Mouse (Mus musculus) left cerebral cortex, postnatal 14 days (tissue): ENCODE measurements at regions not wholly inside any gene's neighbourhood (a gene's known extent, or its start where the extent isn't known, plus 50 kb on each side); places are given as distances from the start of the nearest gene placed in this dataset.

Experiments
- DNase-seq, 2 experiments: peaks; one replicate each; pipeline ENCODE4 v3.0.0; 2021 to 2022; ENCODE audit warnings: low spot score in 2 of 2, mixed read lengths in 1 of 2
- intact Hi-C: fragments of 180-260 bp; cut with DNase I; formaldehyde crosslinking; loops from one replicate; pipeline ENCODE4 v1.15.1; 2025

DNA sequence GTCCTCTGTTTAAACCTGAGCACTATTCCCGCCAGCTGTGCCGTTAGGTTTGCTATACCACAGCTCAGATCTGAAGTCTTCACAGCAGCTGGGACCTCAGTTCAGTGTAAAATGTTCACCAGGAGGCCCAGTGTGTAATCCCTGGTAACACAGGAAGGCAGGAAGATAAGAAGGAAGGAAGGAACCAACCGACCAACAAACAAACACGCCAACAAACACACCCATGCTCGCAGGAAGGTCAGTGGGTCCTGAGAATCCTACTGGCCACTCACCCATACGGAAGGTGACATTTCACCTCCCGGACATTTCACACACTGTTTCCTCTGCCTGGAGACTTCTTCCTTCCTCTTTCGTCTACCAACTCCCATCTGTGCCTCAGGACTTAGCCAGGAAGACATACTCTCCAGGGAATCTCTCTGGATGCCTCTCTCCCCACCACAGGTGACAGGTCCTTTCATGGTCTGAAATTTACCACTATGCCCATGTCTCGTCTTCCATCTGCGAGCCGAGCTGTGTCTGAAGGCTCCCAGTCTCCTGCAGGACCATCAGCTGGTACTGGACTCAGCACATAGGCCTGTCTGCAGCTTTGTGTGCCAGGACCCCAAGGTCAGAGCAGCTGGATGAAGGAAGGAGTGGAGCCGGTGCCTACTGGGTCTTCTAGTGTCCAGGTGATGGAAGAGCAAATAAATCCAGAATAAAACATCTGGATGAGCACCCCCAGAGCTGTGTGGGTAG is 61.1 kb upstream of the Xpa start:
- intact Hi-C loops, result no loop called here
- no peak for DNase-seq

- peak; percentile 20 to 42 for DNase-seq
- intact Hi-C loops, result no loop called here
Measured at GRCm38 (mm10) chr4:46258774-46259173, 62.7 kb upstream of the Xpa start.

- intact Hi-C loops, result no loop called here
- DNase-seq, result no peak
Measured at GRCm38 (mm10) chr4:46268564-46269247, 72.6 kb upstream of the Xpa start.

GRCm38 (mm10) chr4:46271066-46271465 is 72.3 kb upstream of the Foxe1 start:
- no peak for DNase-seq
- intact Hi-C loops, result no loop called here

- no peak for DNase-seq
- intact Hi-C loops, result no loop called here
Measured at GRCm38 (mm10) chr4:46275773-46276172, 67.6 kb upstream of the Foxe1 start.

DNA sequence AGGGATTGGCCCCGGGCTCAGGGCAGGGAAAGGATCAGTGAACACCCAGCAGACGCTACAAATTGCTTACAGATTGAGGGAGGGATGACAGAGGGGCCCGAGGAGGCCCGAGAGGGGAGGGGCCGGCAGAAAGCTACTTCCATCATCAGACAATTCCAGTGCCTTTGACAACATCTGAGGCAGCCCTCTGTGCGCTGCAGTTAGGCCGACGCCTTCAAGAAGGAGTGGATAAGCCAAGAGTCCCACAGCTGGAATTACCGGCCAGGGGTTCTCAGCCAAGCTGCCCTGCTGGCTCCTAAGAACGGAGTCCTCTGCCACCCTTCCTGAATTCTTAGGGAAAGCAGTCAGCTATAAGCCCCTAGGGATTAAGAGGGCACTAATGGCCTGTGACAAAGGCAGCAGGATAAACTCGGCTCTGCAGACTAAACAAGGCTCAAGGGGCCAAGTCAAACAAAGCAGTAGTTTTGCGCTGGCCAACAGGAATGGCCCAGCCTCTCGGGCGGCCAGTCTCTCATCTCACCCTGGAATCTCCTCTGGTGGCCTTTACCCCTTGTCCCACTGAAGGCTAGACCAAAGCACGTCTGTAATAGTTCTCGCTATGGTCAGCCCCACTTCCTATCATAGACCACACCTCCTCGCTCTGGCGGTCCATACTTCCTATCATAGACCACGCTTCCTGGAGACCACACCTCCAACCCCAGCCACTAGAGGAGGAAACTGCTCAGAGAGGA is 66.4 kb upstream of the Foxe1 start:
- no peak for DNase-seq
- intact Hi-C loops, result no loop called here

DNA sequence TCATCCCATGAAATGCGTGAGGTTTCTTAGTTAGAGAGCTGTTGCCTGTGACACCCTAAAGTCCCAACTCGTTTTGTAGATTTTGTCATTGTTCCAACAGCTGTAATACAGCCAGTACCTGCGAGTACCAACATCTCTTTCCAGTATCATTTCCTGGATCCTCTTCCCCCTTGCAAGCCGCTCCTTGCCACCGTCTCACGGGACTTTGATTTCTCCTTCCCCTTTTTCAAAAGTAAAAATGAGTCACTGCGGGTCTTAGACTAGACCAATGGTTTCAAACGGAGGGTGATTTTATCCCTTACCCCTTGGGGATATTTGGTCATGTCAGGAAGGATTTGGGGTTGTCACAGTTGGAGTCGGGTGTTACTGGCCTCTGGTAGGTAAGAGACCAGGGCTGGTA is 56.5 kb upstream of the Foxe1 start:
- DNase-seq, result no peak
- intact Hi-C loops, result no loop called here

- intact Hi-C loops, result no loop called here
- DNase-seq, result no peak
Measured at GRCm38 (mm10) chr4:46291620-46292254, 51.7 kb upstream of the Foxe1 start.
